Mouse (Mus musculus) adrenal gland (tissue): ENCODE results near the gene Zfp704.

Source experiments
- intact Hi-C: fragments of 180-260 bp; cut with DNase I; formaldehyde crosslinking; loops from one replicate; pipeline ENCODE4 v1.15.1; 2025
- long read RNA-seq, 2 experiments: library from polyadenylated mRNA; unstranded; transcript quantifications; one replicate each; pipeline ENCODE4 v2.0.0; 2020; ENCODE audit warnings: borderline replicate concordance in 1 of 2; ENCODE audit not compliant: insufficient replicate concordance in 1 of 2

Zfp704 gene
- long read RNA-seq, experiment 1, partial matches to known transcripts: 3 of 8 reads
- long read RNA-seq, experiment 1, other reads (novel, unspliced or antisense): 4 of 8 reads
- long read RNA-seq, experiment 2, partial matches to known transcripts: 0 of 5 reads
- long read RNA-seq, experiment 2, other reads (novel, unspliced or antisense): 5 of 5 reads

DNA sequence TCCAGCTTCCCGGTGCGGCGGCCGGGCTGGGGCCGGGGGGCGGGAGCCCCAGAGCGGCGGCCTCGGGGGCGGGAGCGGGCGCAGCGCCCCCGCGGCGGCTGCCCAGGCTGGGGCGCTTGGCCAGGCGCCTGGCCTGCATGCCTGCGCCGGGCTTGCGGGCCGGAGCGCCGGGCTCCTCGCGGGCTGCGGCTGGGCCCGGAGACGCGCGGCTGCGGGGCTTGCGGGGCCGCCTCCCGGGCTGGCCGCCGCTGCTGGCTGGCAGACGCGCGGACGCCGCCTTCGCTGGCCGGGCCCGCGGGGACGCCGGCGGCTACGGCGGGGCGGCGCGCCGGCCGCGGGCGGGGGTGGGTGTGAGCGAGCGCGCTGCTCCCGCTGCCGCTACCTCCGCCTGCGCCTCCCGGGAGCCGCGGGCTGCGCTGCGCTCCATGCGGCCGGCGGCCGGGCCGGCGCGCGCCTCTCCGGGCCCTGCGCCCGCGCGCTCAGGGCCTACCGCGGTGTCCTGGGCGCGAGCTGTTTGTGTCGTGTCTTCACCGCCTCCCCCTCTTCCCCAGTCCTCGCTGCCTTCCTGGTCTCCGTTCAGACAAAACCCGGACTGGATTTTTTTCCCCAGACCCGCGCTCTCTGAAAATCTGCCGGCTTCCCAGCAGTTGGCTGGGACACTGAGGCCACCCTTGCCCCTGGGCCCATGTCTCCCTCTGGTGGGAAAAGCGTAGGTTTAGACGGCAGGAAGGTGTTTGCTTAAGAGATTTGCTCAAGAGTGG, at the start of gene Zfp704:
TSS of gene Zfp704 (minus strand) at position 505 of the 761 bp plus-strand sequence.
- intact Hi-C loops: no loop called here

GRCm38 (mm10) chr3:9633036-9634005, 23.4 kb upstream of the Zfp704 start:
- intact Hi-C loops: no loop called here

DNA sequence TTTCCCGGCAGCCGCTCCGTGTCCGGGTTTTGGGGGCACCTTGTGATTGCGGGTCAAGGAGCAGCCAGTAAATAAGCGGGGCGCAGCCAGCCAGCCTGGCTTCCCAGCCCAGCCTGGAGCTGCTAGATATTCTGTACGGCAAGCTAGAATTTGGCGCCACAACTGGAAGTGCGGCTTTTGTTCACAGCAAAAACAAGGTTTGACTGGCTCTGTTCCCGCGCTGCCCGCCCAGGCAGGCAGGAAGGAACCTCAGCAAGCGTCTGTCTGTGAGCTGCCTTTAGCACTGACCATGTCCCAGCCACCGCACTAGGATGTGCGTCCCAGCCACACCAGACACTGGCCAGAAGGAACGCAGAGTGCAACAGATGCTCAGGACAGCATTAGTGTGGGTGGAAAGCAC, 20.1 kb upstream of the Zfp704 start:
- intact Hi-C loops: no loop called here

GRCm38 (mm10) chr3:9628041-9628440, 18.2 kb upstream of the Zfp704 start:
- intact Hi-C loops: no loop called here

DNA sequence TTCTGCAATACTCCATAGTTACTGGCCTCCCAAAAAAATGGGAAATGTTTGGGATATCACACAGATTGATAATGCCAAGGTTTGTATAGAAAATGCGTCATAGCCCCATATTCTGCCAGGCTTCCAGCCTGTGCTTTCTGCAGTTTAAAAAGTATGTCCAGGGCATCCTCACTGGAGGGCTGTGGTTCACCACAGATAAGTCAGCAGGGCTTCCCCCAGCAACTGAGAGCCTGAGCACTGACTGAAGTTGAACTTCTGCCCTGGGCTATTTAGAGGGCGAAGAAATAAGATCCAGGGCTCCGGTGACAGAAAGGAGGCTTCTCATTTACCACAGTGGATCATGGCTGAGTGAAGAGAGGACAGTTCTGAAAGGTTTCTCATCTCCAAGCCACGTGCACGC, 16.3 kb upstream of the Zfp704 start:
- intact Hi-C loops: no loop called here

- intact Hi-C loops: no loop called here
Measured at GRCm38 (mm10) chr3:9620611-9621010, 10.7 kb upstream of the Zfp704 start.

DNA sequence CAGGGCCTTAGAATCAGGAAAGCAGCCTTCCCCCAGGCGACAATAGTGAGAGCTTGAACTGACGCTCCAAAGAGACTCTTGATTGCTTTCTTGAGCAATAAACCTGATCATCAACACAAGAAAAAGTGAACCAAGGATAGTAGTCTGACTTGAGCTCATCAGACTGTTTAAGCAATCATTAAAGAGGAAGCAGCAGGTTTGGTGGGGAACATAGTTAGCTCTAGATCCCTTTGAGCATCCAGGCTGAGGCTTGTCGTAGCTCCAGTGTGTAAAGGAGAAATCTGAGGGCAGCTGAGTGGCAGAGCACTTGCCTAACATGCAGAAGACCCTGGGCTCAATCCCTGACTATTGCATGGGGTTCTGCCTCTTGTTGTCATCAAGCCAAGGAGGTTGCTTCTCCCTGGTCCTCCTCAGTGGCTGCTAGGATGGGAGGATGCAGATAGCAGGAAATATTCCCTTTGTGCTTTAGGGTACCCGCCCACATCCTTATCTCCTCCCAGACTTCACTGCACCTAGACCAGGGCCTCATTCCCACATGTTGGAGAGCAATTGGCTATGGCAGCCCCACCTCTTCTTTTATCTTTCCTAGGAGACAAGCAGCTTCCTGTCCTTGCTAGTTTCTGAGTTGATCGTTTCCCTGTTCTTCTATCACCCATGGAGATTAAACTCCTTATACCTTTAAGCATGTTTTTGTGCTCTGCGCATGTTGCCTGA, 9.8 kb upstream of the Zfp704 start:
- intact Hi-C loops: no loop called here

DNA sequence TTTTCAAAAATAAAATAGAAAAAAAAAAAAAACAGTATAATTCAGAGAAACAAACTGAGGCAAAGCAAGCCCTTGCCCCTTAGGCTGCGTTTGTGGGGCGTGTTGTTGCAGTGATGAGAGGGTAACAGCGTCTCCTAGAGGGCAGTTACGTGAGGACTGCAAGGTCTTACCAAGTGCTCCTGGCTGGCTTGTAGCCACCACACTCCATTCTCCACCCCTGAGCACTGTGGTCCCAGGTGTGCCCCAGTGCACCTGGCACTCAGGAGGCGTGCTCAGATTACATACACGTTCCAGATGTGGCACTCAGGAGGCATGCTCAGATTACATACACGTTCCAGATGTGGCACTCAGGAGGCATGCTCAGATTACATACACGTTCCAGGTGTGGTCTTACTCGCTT, 7.2 kb upstream of the Zfp704 start:
- intact Hi-C loops: no loop called here

DNA sequence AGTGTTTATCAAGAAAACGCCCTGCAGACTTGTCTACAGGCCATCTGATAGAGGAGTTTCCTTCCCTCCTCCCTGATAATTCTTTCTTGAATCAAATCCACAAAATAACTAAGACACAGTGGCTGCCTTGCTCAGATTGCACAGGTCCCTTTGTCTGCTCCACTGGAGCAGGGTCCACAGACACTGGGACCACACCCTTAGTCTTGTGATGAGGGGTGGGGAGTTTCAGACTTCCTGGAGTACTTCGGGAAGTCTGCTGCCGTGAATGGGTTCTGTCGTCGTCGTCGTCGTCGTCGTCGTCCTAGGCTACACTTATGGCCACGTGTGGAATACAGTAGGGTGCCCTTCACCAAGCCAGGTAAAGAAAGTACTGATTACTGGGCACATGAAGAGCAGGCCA, 4.8 kb upstream of the Zfp704 start:
- intact Hi-C loops: no loop called here

DNA sequence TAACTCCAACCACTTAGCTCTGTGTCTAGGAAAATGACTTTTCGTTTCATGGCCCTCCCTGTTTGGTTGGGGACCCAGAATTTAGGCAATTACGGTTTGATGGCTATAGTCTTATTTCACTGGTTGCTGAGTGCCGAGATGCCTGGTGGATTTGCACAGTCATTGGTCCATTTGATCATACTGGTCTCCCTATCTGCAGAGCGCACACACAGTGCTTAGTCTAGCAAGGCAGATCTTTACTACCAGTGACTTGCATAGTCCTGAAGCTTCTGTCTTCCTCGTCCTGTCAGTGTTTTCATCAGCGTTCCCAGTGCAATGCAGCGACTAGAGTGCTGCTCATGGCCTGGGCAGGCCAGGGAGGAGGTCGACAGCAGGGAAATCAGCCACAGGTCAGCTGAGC, 4.1 kb upstream of the Zfp704 start:
- intact Hi-C loops: no loop called here

DNA sequence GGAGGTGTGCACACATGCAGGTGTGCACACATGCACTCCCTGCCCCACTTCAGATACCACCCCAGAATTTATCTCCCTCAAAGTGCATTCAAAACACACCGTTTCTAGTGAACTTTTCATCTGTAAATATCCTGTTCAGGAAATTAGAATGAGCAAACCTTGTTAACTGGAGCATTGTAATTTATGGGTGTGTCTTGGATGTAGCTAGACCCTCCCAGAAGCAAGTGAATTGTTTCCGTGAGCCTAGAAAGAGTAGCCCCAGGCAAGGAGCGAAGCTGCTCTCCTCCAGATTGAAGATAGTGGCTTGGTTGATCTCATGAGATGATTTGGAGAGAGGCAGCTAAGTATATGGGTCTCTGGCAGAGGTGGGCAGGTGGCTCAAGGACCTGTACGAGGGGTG, 1.3 kb upstream of the Zfp704 start:
- intact Hi-C loops: no loop called here

GRCm38 (mm10) chr3:9610426-9610825, 541 bp upstream of the Zfp704 start:
- intact Hi-C loops: no loop called here

- intact Hi-C loops: no loop called here
Measured at GRCm38 (mm10) chr3:9608906-9609580, 842 bp downstream of the Zfp704 start.

- intact Hi-C loops: no loop called here
Measured at GRCm38 (mm10) chr3:9608441-9608905, 1.4 kb downstream of the Zfp704 start.

DNA sequence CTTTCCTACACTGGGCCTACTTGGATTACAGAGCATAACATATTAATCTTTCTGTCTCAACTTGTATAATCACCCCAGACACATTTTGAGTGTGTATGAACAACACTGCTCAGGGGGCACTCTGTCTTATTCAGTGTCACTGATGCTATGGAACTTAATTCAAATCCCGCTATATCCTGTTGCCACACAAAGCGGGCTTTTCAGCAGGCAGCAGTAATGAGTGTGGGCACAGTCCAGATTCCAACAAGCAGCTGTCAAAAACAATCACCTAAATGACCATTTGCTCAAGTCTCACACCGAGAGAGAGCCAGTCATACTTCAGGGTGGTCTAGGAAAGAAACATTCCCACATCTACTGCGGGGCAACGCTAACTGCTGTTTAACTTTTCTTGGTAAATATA, 2.2 kb downstream of the Zfp704 start:
- intact Hi-C loops: no loop called here

GRCm38 (mm10) chr3:9605784-9606706, 3.8 kb downstream of the Zfp704 start:
- intact Hi-C loops: no loop called here

GRCm38 (mm10) chr3:9604941-9605340, 4.9 kb downstream of the Zfp704 start:
- intact Hi-C loops: no loop called here

DNA sequence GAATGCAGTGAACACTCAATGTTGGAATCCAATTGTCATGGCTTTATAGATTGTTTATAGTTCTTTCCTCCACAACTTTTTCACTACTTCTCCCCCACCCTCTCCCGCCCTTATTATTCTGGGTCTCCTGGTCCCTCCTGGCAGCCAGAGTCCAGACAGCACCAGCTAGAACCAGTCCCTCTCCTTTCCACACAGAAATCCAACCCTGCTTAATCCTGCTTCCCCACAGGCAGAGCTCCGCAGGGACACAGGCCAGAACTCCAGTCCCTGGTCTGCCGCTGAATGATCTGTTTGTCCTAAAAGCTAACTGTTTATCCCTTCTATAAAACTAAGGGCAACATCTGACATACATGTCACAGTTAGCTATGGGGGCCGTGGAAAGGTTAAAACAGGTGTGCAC, 6.0 kb downstream of the Zfp704 start:
- intact Hi-C loops: no loop called here

GRCm38 (mm10) chr3:9600577-9600976, 9.3 kb downstream of the Zfp704 start:
- intact Hi-C loops: no loop called here
